Mouse (Mus musculus) cerebellum, adult 2 months (tissue): ENCODE measurements around the gene Gm5901.

Experiments
- CTCF ChIP-seq: fragments of 200-500 bp; IDR thresholded peaks from 2 replicates; pipeline ENCODE4 v1.5.1; 2011; ENCODE audit warnings: low read depth, mild to moderate bottlenecking, control low read depth, low read length, moderate library complexity, borderline replicate concordance; ENCODE audit not compliant: insufficient read depth
- POLR2A ChIP-seq: fragments of 200-500 bp; IDR thresholded peaks from 2 replicates; pipeline ENCODE4 v1.6.1; 2011; ENCODE audit warnings: low read length, control low read depth, borderline replicate concordance; ENCODE audit not compliant: insufficient read depth

- TF ChIP-seq CTCF = no peak
- TF ChIP-seq POLR2A = no peak
These were observed 15.4 kb downstream of the Gm5901 start for GRCm38 (mm10) chr7:105390236-105390635.
